Comparison of ENCODE assay signal across 24 mouse cellular contexts in the genomic region with DNA sequence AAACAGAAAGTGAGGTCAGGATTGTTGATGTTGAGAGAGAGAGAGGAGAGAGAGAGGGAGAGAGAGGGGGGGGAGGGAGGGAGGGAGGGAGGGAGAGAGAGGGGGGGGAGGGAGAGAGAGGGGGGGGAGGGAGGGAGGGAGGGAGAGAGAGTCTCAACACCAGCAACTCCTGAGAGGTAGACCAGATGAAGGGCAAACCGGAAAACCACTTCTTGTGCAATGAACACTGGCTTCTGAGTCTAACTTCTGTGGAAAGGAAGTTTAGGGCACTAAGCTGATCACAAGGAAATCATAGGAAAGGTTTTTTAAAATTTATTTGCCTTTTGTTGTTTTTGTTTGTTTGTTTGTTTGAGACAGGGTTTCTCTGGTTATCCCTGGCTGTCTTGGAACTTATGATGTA. TPM values are rescaled to one million over a fixed set of nuclear protein-coding genes. Genes with fewer than 3 reads are reported as not detected.
DNase-seq lines count a peak whose midpoint lies in the region; ATAC-seq lines count a peak whose summit lies in the region.
"Had no signal": no experiment of that assay in that cellular context is flagged by ENCODE, and none has a peak within 500 bp of the region (broad histone marks: within the 10 kb centered on the region; RNA-seq: fewer than 3 reads in every experiment).

No protein-coding gene starts in this region.

- ATAC-seq in common myeloid progenitor, adult 5-6 weeks (replicated peaks; ENCODE audit: low read depth, poor library complexity, severe bottlenecking) = peak; percentile 47; the same call in 1 of the 2 replicates
- ATAC-seq in granulocyte monocyte progenitor cell, adult 5-6 weeks (replicated peaks; ENCODE audit: poor library complexity, severe bottlenecking) = peak; percentile 80
- ATAC-seq in megakaryocyte progenitor cell, adult 5-6 weeks (replicated peaks; ENCODE audit: poor library complexity) = peak; percentile 75
- no peak for ATAC-seq in frontal cortex, adult (ENCODE audit: low TSS enrichment)
- ATAC-seq: activated CD4-positive, CD25-positive, alpha-beta regulatory T cell, adult 4 months; CD4-positive, CD25-positive, alpha-beta regulatory T cell, adult 4 months; Patski had no signal

- intact Hi-C loops in left cerebral cortex, postnatal 10 days (cut with DNase I) = no loop called here

- peak; percentile 88 for DNase-seq in 416B (ENCODE audit: low read depth)
- DNase-seq in left cerebral cortex, postnatal 10 days (ENCODE audit: extremely low spot score in 1 of 2, low spot score in 2 of 2) = no peak
- no peak for DNase-seq in cerebellum, adult 9-10 months
- no peak for DNase-seq in gastrocnemius, postnatal 10 days
- DNase-seq: adrenal gland, adult 2 months; adrenal gland, adult 8-10 months; adrenal gland, postnatal 10 days; adrenal gland, postnatal 14 days; adrenal gland, postnatal 25 days; adrenal gland, postnatal 36 days; B cell, adult 2 months; cerebellum, adult 11 months; cerebellum, adult 11-12 months; cerebellum, adult 18-20 months had no signal

RNA-seq across cellular contexts. Expression of gene Tmem273, which starts 23.6 kb away (rescaled TPM):
- 2.3 and 5.5 TPM in 2 replicates for total RNA-seq in common myeloid progenitor, adult 5-6 weeks (2017)
- 5.9 and 9.9 TPM in 2 replicates for total RNA-seq in granulocyte monocyte progenitor cell, adult 5-6 weeks (2014; fragmentation: Nextera tagmentation)
- 13.4 and 15.6 TPM in 2 replicates for total RNA-seq in granulocyte monocyte progenitor cell, adult 5-6 weeks (2017)
- 24.0 and 26.7 TPM in 2 replicates for total RNA-seq in megakaryocyte progenitor cell, adult 5-6 weeks (2015)
- total RNA-seq in megakaryocyte progenitor cell, adult 5-6 weeks (2017) = 14.4 and 23.7 TPM in 2 replicates
- total RNA-seq in left cerebral cortex, postnatal 10 days (2021) = under 1 TPM; 0.24 to 0.47 TPM
- under 1 TPM in 1 of 2 experiments, not detected in 1; 0.73 TPM for total RNA-seq in gastrocnemius, postnatal 10 days (2021)
- total RNA-seq: ES-E14, G1E, MEL had no signal
